Mouse (Mus musculus) cerebellum, postnatal 25 days (tissue): Measurements from ENCODE around the gene Cit.

Source experiments
- DNase-seq, 2 experiments: peaks; one replicate each; pipeline ENCODE4 v3.0.0; 2021; ENCODE audit warnings: mixed read lengths in 2 of 2

The Cit gene

GRCm38 (mm10) chr5:115976446-115976845 lies 131.4 kb downstream of the Cit start:
- DNase-seq = no peak

GRCm38 (mm10) chr5:115977266-115977665 lies 132.2 kb downstream of the Cit start:
- DNase-seq = no peak

- DNase-seq = no peak
Observed at GRCm38 (mm10) chr5:115977757-115978156, 132.7 kb downstream of the Cit start.

GRCm38 (mm10) chr5:115978255-115978654 lies 133.2 kb downstream of the Cit start:
- DNase-seq = no peak

- DNase-seq = peak; percentile 44 to 67
Observed at GRCm38 (mm10) chr5:115979134-115979696, 134.1 kb downstream of the Cit start.

GRCm38 (mm10) chr5:115980537-115980936 lies 135.5 kb downstream of the Cit start:
- DNase-seq = no peak

GRCm38 (mm10) chr5:115982671-115983373 lies 137.7 kb downstream of the Cit start:
- peak; percentile 43 to 67 for DNase-seq

GRCm38 (mm10) chr5:115984392-115984791 lies 139.3 kb downstream of the Cit start:
- DNase-seq = no peak

GRCm38 (mm10) chr5:115985101-115985500 lies 140.0 kb downstream of the Cit start:
- DNase-seq = peak; percentile 52 to 63

GRCm38 (mm10) chr5:115987284-115987683 lies 142.2 kb downstream of the Cit start:
- no peak for DNase-seq

- DNase-seq = no peak
Observed at GRCm38 (mm10) chr5:115991717-115992116, 146.6 kb downstream of the Cit start.

GRCm38 (mm10) chr5:115994101-115994500 lies 149.0 kb downstream of the Cit start:
- peak; percentile 57 for DNase-seq

GRCm38 (mm10) chr5:115997376-115997775 lies 152.3 kb downstream of the Cit start:
- no peak for DNase-seq

- no peak for DNase-seq
Observed at GRCm38 (mm10) chr5:116003154-116003553, 158.1 kb downstream of the Cit start.

- DNase-seq = no peak
Observed at GRCm38 (mm10) chr5:116003825-116004224, 158.7 kb downstream of the Cit start.

GRCm38 (mm10) chr5:116004271-116004670 lies 159.2 kb downstream of the Cit start:
- DNase-seq = no peak

- DNase-seq = peak; percentile 32 to 68
Observed at GRCm38 (mm10) chr5:116006324-116007099, 161.4 kb downstream of the Cit start.

GRCm38 (mm10) chr5:116007723-116008122 lies 162.6 kb downstream of the Cit start:
- no peak for DNase-seq

- DNase-seq = no peak
Observed at GRCm38 (mm10) chr5:116009091-116009851, 164.2 kb downstream of the Cit start.

GRCm38 (mm10) chr5:116009884-116010627 lies 165.0 kb downstream of the Cit start:
- DNase-seq = no peak

GRCm38 (mm10) chr5:116011700-116012099 lies 166.6 kb downstream of the Cit start:
- no peak for DNase-seq

- DNase-seq = no peak
Observed at GRCm38 (mm10) chr5:116012503-116012902, 167.4 kb downstream of the Cit start.
